Mouse (Mus musculus): ENCODE data around the gene Ang. TPM values are rescaled to one million over a fixed set of nuclear protein-coding genes. Genes with fewer than 3 reads are reported as not detected.

Gene Ang
- polyA plus RNA-seq, 1 experiment from 2014 or later = 85.3 TPM

- 61% methylated on average over 4 of the region's 4 CpGs for WGBS (ENCODE audit: insufficient replicate concordance)
- DNase-seq (no peak), ATAC-seq (no peak)
- Histone ChIP-seq H3K9me3 (ENCODE audit: low read length) (no peaks in the 10 kb centered on the region), H3K4me3 (ENCODE audit: low read depth, low read length) (no peak overlapping the region), H3K4me2 (ENCODE audit: low read depth, low read length) (peak overlapping the region; percentile 44; the same call in 1 of the 2 replicates), H3K4me1 (ENCODE audit: insufficient read depth) (peaks cover 25% of the 10 kb centered on the region), H3K27me3 (ENCODE audit: insufficient read depth, low read length) (no peaks in the 10 kb centered on the region), H3K36me3 (replicated peaks; ENCODE audit: insufficient read depth, low read length) (no peaks in the 10 kb centered on the region), H3K9ac (replicated peaks) (no peak overlapping the region), H3K27ac (ENCODE audit: low read depth) (peak overlapping the region; percentile 77)
- TF ChIP-seq EP300 (IDR thresholded peaks at IDR 0.05; ENCODE audit: low read depth) (no peak), CTCF (IDR thresholded peaks at IDR 0.05; ENCODE audit: low read depth) (no peak)
These were observed 52.3 kb downstream of the Ang start for GRCm38 (mm10) chr14:51143287-51143686.

- Histone ChIP-seq H3K27ac (ENCODE audit: low read depth) (peak overlapping the region; percentile 77), H3K4me2 (ENCODE audit: low read depth, low read length) (peak overlapping the region; percentile 44), H3K9ac (replicated peaks) (no peak overlapping the region), H3K27me3 (ENCODE audit: insufficient read depth, low read length) (no peaks in the 10 kb centered on the region), H3K4me3 (ENCODE audit: low read depth, low read length) (no peak overlapping the region), H3K4me1 (ENCODE audit: insufficient read depth) (peaks cover 27% of the 10 kb centered on the region), H3K9me3 (ENCODE audit: low read length) (no peaks in the 10 kb centered on the region), H3K36me3 (replicated peaks; ENCODE audit: insufficient read depth, low read length) (no peaks in the 10 kb centered on the region)
- DNase-seq (no peak), ATAC-seq (peak; percentile 83)
- 36% methylated on average over 2 of the region's 2 CpGs for WGBS (ENCODE audit: insufficient replicate concordance)
- peak; percentile 94 for TF ChIP-seq EP300 (IDR thresholded peaks at IDR 0.05; ENCODE audit: low read depth)
- TF ChIP-seq CTCF (IDR thresholded peaks at IDR 0.05; ENCODE audit: low read depth) = no peak
These were observed 53.0 kb downstream of the Ang start for GRCm38 (mm10) chr14:51143937-51144336.

GRCm38 (mm10) chr14:51144451-51144850, 53.5 kb downstream of the Ang start:
- DNase-seq = no peak
- Histone ChIP-seq H3K9ac (replicated peaks) (no peak overlapping the region), H3K27ac (ENCODE audit: low read depth) (peak overlapping the region; percentile 77), H3K4me1 (ENCODE audit: insufficient read depth) (peaks cover 32% of the 10 kb centered on the region), H3K4me2 (ENCODE audit: low read depth, low read length) (no peak overlapping the region), H3K27me3 (ENCODE audit: insufficient read depth, low read length) (no peaks in the 10 kb centered on the region), H3K36me3 (replicated peaks; ENCODE audit: insufficient read depth, low read length) (no peaks in the 10 kb centered on the region), H3K9me3 (ENCODE audit: low read length) (no peaks in the 10 kb centered on the region), H3K4me3 (ENCODE audit: low read depth, low read length) (no peak overlapping the region)
- 95% methylated on average over 4 of the region's 4 CpGs for WGBS (ENCODE audit: insufficient replicate concordance)
- ATAC-seq = no peak
- TF ChIP-seq EP300 (IDR thresholded peaks at IDR 0.05; ENCODE audit: low read depth) (no peak), CTCF (IDR thresholded peaks at IDR 0.05; ENCODE audit: low read depth) (no peak)

GRCm38 (mm10) chr14:51145521-51145920, 54.6 kb downstream of the Ang start:
- no peak for DNase-seq
- no peaks in the 10 kb centered on the region for H3K36me3 ChIP-seq (replicated peaks; ENCODE audit: insufficient read depth, low read length)
- H3K4me3 ChIP-seq (ENCODE audit: low read depth, low read length) = no peak overlapping the region
- no peak overlapping the region for H3K4me2 ChIP-seq (ENCODE audit: low read depth, low read length)
- H3K4me1 ChIP-seq (ENCODE audit: insufficient read depth) = peaks cover 43% of the 10 kb centered on the region
- ATAC-seq = no peak
- no peak overlapping the region for H3K27ac ChIP-seq (ENCODE audit: low read depth)
- H3K9ac ChIP-seq (replicated peaks) = no peak overlapping the region
- no peaks in the 10 kb centered on the region for H3K9me3 ChIP-seq (ENCODE audit: low read length)
- TF ChIP-seq CTCF (IDR thresholded peaks at IDR 0.05; ENCODE audit: low read depth) (no peak), EP300 (IDR thresholded peaks at IDR 0.05; ENCODE audit: low read depth) (no peak)
- no peaks in the 10 kb centered on the region for H3K27me3 ChIP-seq (ENCODE audit: insufficient read depth, low read length)
- WGBS (ENCODE audit: insufficient replicate concordance) = 84% methylated on average over 6 of the region's 6 CpGs

GRCm38 (mm10) chr14:51146685-51147084, 55.7 kb downstream of the Ang start, which contains the start of gene Rnase1:
Gene Rnase1, minus strand, starts transcription at chr14:51146785.
- H3K9me3 ChIP-seq (ENCODE audit: low read length) = no peaks in the 10 kb centered on the region
- H3K27me3 ChIP-seq (ENCODE audit: insufficient read depth, low read length) = no peaks in the 10 kb centered on the region
- no peak for TF ChIP-seq CTCF (IDR thresholded peaks at IDR 0.05; ENCODE audit: low read depth)
- TF ChIP-seq EP300 (IDR thresholded peaks at IDR 0.05; ENCODE audit: low read depth) = no peak
- ATAC-seq (no peak), DNase-seq (no peak)
- WGBS (ENCODE audit: insufficient replicate concordance) = 63% methylated on average over 2 of the region's 2 CpGs
- no peak within 1 kb of the TSS for H3K4me3 ChIP-seq (ENCODE audit: low read depth, low read length)
- no peak within 1 kb of the TSS for H3K9ac ChIP-seq (replicated peaks)
- H3K4me2 ChIP-seq (ENCODE audit: low read depth, low read length) = no peak within 1 kb of the TSS
- no peak within 1 kb of the TSS for H3K27ac ChIP-seq (ENCODE audit: low read depth)
- H3K4me1 ChIP-seq (ENCODE audit: insufficient read depth) = peaks cover 43% of the 10 kb centered on the region
- no peaks in the 10 kb centered on the region for H3K36me3 ChIP-seq (replicated peaks; ENCODE audit: insufficient read depth, low read length)

GRCm38 (mm10) chr14:51148006-51148405, 57.1 kb downstream of the Ang start:
- Histone ChIP-seq H3K36me3 (replicated peaks; ENCODE audit: insufficient read depth, low read length) (no peaks in the 10 kb centered on the region), H3K9me3 (ENCODE audit: low read length) (no peaks in the 10 kb centered on the region), H3K4me3 (ENCODE audit: low read depth, low read length) (no peak overlapping the region), H3K27me3 (ENCODE audit: insufficient read depth, low read length) (no peaks in the 10 kb centered on the region), H3K27ac (ENCODE audit: low read depth) (no peak overlapping the region), H3K4me1 (ENCODE audit: insufficient read depth) (peaks cover 46% of the 10 kb centered on the region), H3K4me2 (ENCODE audit: low read depth, low read length) (no peak overlapping the region), H3K9ac (replicated peaks) (no peak overlapping the region)
- DNase-seq (no peak), ATAC-seq (no peak)
- WGBS (ENCODE audit: insufficient replicate concordance) = 78% methylated on average over 3 of the region's 3 CpGs
- no peak for TF ChIP-seq EP300 (IDR thresholded peaks at IDR 0.05; ENCODE audit: low read depth)
- no peak for TF ChIP-seq CTCF (IDR thresholded peaks at IDR 0.05; ENCODE audit: low read depth)

- H3K4me3 ChIP-seq (ENCODE audit: low read depth, low read length) = no peak overlapping the region
- H3K4me1 ChIP-seq (ENCODE audit: insufficient read depth) = peaks cover 36% of the 10 kb centered on the region
- ATAC-seq (peak; percentile 35; the same call in 1 of the 2 replicates), DNase-seq (no peak)
- no peak overlapping the region for H3K4me2 ChIP-seq (ENCODE audit: low read depth, low read length)
- no peaks in the 10 kb centered on the region for H3K27me3 ChIP-seq (ENCODE audit: insufficient read depth, low read length)
- WGBS (ENCODE audit: insufficient replicate concordance) = 49% methylated on average over 5 of the region's 5 CpGs
- TF ChIP-seq CTCF (IDR thresholded peaks at IDR 0.05; ENCODE audit: low read depth) (no peak), EP300 (IDR thresholded peaks at IDR 0.05; ENCODE audit: low read depth) (no peak)
- no peak overlapping the region for H3K9ac ChIP-seq (replicated peaks)
- H3K9me3 ChIP-seq (ENCODE audit: low read length) = no peaks in the 10 kb centered on the region
- no peaks in the 10 kb centered on the region for H3K36me3 ChIP-seq (replicated peaks; ENCODE audit: insufficient read depth, low read length)
- no peak overlapping the region for H3K27ac ChIP-seq (ENCODE audit: low read depth)
These were observed 58.2 kb downstream of the Ang start for GRCm38 (mm10) chr14:51149164-51149563.

All from liver, postnatal 0 days (tissue).